Mouse (Mus musculus): ENCODE data around the gene Btbd11.
"Not testable (repeated sequence)": the region's sequence is repeated elsewhere in the genome, so short reads cannot be mapped to it uniquely, and the experiment has no call there.

DNA sequence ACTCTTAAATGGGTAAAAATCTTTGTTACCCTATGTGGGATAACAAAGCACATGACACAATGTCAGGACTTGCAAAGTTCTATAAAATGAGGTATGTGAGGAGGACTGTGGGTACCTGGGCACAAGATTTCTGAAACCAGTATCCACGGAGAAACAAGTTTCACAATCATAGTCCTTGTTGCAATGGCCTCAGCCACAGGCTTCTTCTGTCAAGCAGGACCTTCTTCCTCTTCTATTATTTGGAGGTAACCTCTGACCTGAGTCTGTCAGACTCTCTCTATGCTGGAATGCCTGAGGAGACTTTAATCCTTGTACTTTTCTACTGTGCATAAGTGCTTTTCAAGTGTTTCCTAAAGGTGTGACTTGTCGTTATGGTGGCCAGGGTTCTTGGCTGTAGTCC lies 307.8 kb downstream of the Btbd11 start:
- TF ChIP-seq CTCF (IDR thresholded peaks at IDR 0.05; ENCODE audit: low read depth); EP300 (optimal IDR thresholded peaks at IDR 0.05): not testable (repeated sequence)
